Mouse (Mus musculus): Measurements from ENCODE around the gene Snx9. TPM values are rescaled to one million over a fixed set of nuclear protein-coding genes. Genes with fewer than 3 reads are reported as not detected.

The Snx9 gene
- polyA plus RNA-seq, 1 experiment from 2014 or later = 20.5 TPM

GRCm38 (mm10) chr17:5830832-5831231, 10.3 kb upstream of the Snx9 start:
- no peak overlapping the region for H3K4me2 ChIP-seq
- WGBS = 86% methylated on average over 5 of the region's 5 CpGs
- H3K4me3 ChIP-seq = no peak overlapping the region
- H3K4me1 ChIP-seq = peaks cover 21% of the 10 kb centered on the region
- no peak overlapping the region for H3K27ac ChIP-seq (replicated peaks)
- no peaks in the 10 kb centered on the region for H3K27me3 ChIP-seq (replicated peaks)
- ATAC-seq (ENCODE audit: extremely low read depth, insufficient number of reproducible peaks, low FRiP score, low TSS enrichment) = no peak
- no peaks in the 10 kb centered on the region for H3K9me3 ChIP-seq
- H3K36me3 ChIP-seq = no peaks in the 10 kb centered on the region
- H3K9ac ChIP-seq = no peak overlapping the region

- Histone ChIP-seq H3K9me3 (no peaks in the 10 kb centered on the region), H3K4me3 (no peak overlapping the region), H3K27ac (replicated peaks) (no peak overlapping the region), H3K4me1 (peaks cover 21% of the 10 kb centered on the region), H3K9ac (no peak overlapping the region), H3K27me3 (replicated peaks) (no peaks in the 10 kb centered on the region), H3K4me2 (no peak overlapping the region), H3K36me3 (no peaks in the 10 kb centered on the region)
- no peak for ATAC-seq (ENCODE audit: extremely low read depth, insufficient number of reproducible peaks, low FRiP score, low TSS enrichment)
- WGBS = 81% methylated on average over 1 of the region's 1 CpGs
Measured at GRCm38 (mm10) chr17:5831257-5831806, 9.8 kb upstream of the Snx9 start.

- H3K4me1 ChIP-seq = peaks cover 9% of the 10 kb centered on the region
- 0 out of 2 replicates have a peak, but pooled peaks cover 4% of the 10 kb centered on the region for H3K36me3 ChIP-seq
- H3K4me2 ChIP-seq = no peak overlapping the region
- H3K9me3 ChIP-seq = peaks cover 3% of the 10 kb centered on the region; the same call in 1 of the 2 replicates
- H3K4me3 ChIP-seq = no peak overlapping the region
- no peaks in the 10 kb centered on the region for H3K27me3 ChIP-seq (replicated peaks)
- H3K9ac ChIP-seq = no peak overlapping the region
- 80% methylated on average over 3 of the region's 3 CpGs for WGBS
- no peak overlapping the region for H3K27ac ChIP-seq (replicated peaks)
- ATAC-seq (ENCODE audit: extremely low read depth, insufficient number of reproducible peaks, low FRiP score, low TSS enrichment) = no peak
Measured at GRCm38 (mm10) chr17:5834166-5834565, 7.0 kb upstream of the Snx9 start.

GRCm38 (mm10) chr17:5834798-5835328, 6.3 kb upstream of the Snx9 start:
- Histone ChIP-seq H3K4me1 (peaks cover 7% of the 10 kb centered on the region), H3K27ac (replicated peaks) (no peak overlapping the region), H3K36me3 (0 out of 2 replicates have a peak, but pooled peaks cover 4% of the 10 kb centered on the region), H3K4me2 (no peak overlapping the region), H3K4me3 (no peak overlapping the region), H3K9me3 (peaks cover 3% of the 10 kb centered on the region; the same call in 1 of the 2 replicates), H3K27me3 (replicated peaks) (no peaks in the 10 kb centered on the region), H3K9ac (no peak overlapping the region)
- ATAC-seq (ENCODE audit: extremely low read depth, insufficient number of reproducible peaks, low FRiP score, low TSS enrichment) = no peak
- 64% methylated on average over 3 of the region's 3 CpGs for WGBS

- Histone ChIP-seq H3K27ac (replicated peaks) (peak overlapping the region; percentile 99), H3K4me2 (peak overlapping the region; percentile 87), H3K4me3 (no peak overlapping the region; the same call in 1 of the 2 replicates), H3K4me1 (peaks cover 32% of the 10 kb centered on the region), H3K36me3 (0 out of 2 replicates have a peak, but pooled peaks cover 4% of the 10 kb centered on the region), H3K27me3 (replicated peaks) (no peaks in the 10 kb centered on the region), H3K9ac (peak overlapping the region; percentile 97; the same call in 1 of the 2 replicates), H3K9me3 (peaks cover 3% of the 10 kb centered on the region; the same call in 1 of the 2 replicates)
- 69% methylated on average over 5 of the region's 5 CpGs for WGBS
- no peak for ATAC-seq (ENCODE audit: extremely low read depth, insufficient number of reproducible peaks, low FRiP score, low TSS enrichment)
Measured at GRCm38 (mm10) chr17:5839549-5840240, 1.4 kb upstream of the Snx9 start.

GRCm38 (mm10) chr17:5840550-5841127, 490 bp upstream of the Snx9 start:
- Histone ChIP-seq H3K4me1 (peaks cover 42% of the 10 kb centered on the region), H3K4me2 (peak overlapping the region; percentile 87), H3K9me3 (peaks cover 3% of the 10 kb centered on the region; the same call in 1 of the 2 replicates), H3K27ac (replicated peaks) (peak overlapping the region; percentile 99), H3K36me3 (0 out of 2 replicates have a peak, but pooled peaks cover 4% of the 10 kb centered on the region), H3K27me3 (replicated peaks) (no peaks in the 10 kb centered on the region), H3K9ac (peak overlapping the region; percentile 97), H3K4me3 (peak overlapping the region; percentile 90)
- WGBS = 6% methylated on average over 30 of the region's 32 CpGs
- ATAC-seq (ENCODE audit: extremely low read depth, insufficient number of reproducible peaks, low FRiP score, low TSS enrichment) = no peak

- peak overlapping the region; percentile 97 for H3K9ac ChIP-seq
- H3K4me1 ChIP-seq = peaks cover 51% of the 10 kb centered on the region
- peak overlapping the region; percentile 87 for H3K4me2 ChIP-seq
- H3K36me3 ChIP-seq = no peaks in the 10 kb centered on the region
- no peak for ATAC-seq (ENCODE audit: extremely low read depth, insufficient number of reproducible peaks, low FRiP score, low TSS enrichment)
- H3K9me3 ChIP-seq = no peaks in the 10 kb centered on the region
- no peaks in the 10 kb centered on the region for H3K27me3 ChIP-seq (replicated peaks)
- H3K27ac ChIP-seq (replicated peaks) = peak overlapping the region; percentile 99
- H3K4me3 ChIP-seq = peak overlapping the region; percentile 90
- WGBS = under 1% methylated on average over 7 of the region's 7 CpGs
Measured at GRCm38 (mm10) chr17:5841943-5842273, 779 bp downstream of the Snx9 start.

- Histone ChIP-seq H3K27me3 (replicated peaks) (no peaks in the 10 kb centered on the region), H3K4me3 (peak overlapping the region; percentile 90; the same call in 1 of the 2 replicates)
- WGBS = 69% methylated on average over 9 of the region's 9 CpGs
Measured at GRCm38 (mm10) chr17:5842988-5843640, 2.0 kb downstream of the Snx9 start.

GRCm38 (mm10) chr17:5843641-5843990, 2.5 kb downstream of the Snx9 start:
- H3K4me3 ChIP-seq = no peak overlapping the region
- H3K36me3 ChIP-seq = no peaks in the 10 kb centered on the region
- no peak overlapping the region for H3K9ac ChIP-seq
- no peak for ATAC-seq (ENCODE audit: extremely low read depth, insufficient number of reproducible peaks, low FRiP score, low TSS enrichment)
- no peaks in the 10 kb centered on the region for H3K9me3 ChIP-seq
- H3K27ac ChIP-seq (replicated peaks) = no peak overlapping the region
- H3K4me2 ChIP-seq = 0 out of 2 replicates have a peak overlapping the region, but pooled peaks have one; percentile 87
- WGBS = 90% methylated on average over 7 of the region's 7 CpGs
- peaks cover 52% of the 10 kb centered on the region for H3K4me1 ChIP-seq
- no peaks in the 10 kb centered on the region for H3K27me3 ChIP-seq (replicated peaks)

More at GRCm38 (mm10) chr17:5842988-5843640, 2.0 kb downstream of the Snx9 start:
- no peak overlapping the region for H3K27ac ChIP-seq (replicated peaks)
- ATAC-seq (ENCODE audit: extremely low read depth, insufficient number of reproducible peaks, low FRiP score, low TSS enrichment) = no peak
- peaks cover 51% of the 10 kb centered on the region for H3K4me1 ChIP-seq
- H3K9me3 ChIP-seq = no peaks in the 10 kb centered on the region
- H3K4me2 ChIP-seq = peak overlapping the region; percentile 87
- H3K36me3 ChIP-seq = no peaks in the 10 kb centered on the region
- H3K9ac ChIP-seq = peak overlapping the region; percentile 20; the same call in 1 of the 2 replicates

- H3K27me3 ChIP-seq (replicated peaks) = no peaks in the 10 kb centered on the region
- ATAC-seq (ENCODE audit: extremely low read depth, insufficient number of reproducible peaks, low FRiP score, low TSS enrichment) = no peak
- H3K4me1 ChIP-seq = peaks cover 59% of the 10 kb centered on the region
- H3K4me3 ChIP-seq = no peak overlapping the region
- no peaks in the 10 kb centered on the region for H3K36me3 ChIP-seq
- H3K27ac ChIP-seq (replicated peaks) = no peak overlapping the region
- no peak overlapping the region for H3K9ac ChIP-seq
- no peaks in the 10 kb centered on the region for H3K9me3 ChIP-seq
- 77% methylated on average over 4 of the region's 4 CpGs for WGBS
- no peak overlapping the region for H3K4me2 ChIP-seq
Measured at GRCm38 (mm10) chr17:5845376-5845775, 4.2 kb downstream of the Snx9 start.

GRCm38 (mm10) chr17:5846101-5846500, 5.0 kb downstream of the Snx9 start:
- Histone ChIP-seq H3K4me1 (peaks cover 59% of the 10 kb centered on the region), H3K4me3 (no peak overlapping the region), H3K4me2 (no peak overlapping the region), H3K36me3 (no peaks in the 10 kb centered on the region), H3K27ac (replicated peaks) (no peak overlapping the region), H3K27me3 (replicated peaks) (no peaks in the 10 kb centered on the region), H3K9ac (peak overlapping the region; percentile 25; the same call in 1 of the 2 replicates), H3K9me3 (no peaks in the 10 kb centered on the region)
- 47% methylated on average over 8 of the region's 8 CpGs for WGBS
- ATAC-seq (ENCODE audit: extremely low read depth, insufficient number of reproducible peaks, low FRiP score, low TSS enrichment) = no peak

Measured in heart, embryonic 13.5 days (tissue).